Mouse (Mus musculus): Measurements from ENCODE around the gene C130032M10Rik.

Gene C130032M10Rik

GRCm38 (mm10) chr9:114548496-114548895 lies 33.0 kb downstream of the C130032M10Rik start:
- DNase-seq (ENCODE audit: low read depth, low spot score) = no peak

DNA sequence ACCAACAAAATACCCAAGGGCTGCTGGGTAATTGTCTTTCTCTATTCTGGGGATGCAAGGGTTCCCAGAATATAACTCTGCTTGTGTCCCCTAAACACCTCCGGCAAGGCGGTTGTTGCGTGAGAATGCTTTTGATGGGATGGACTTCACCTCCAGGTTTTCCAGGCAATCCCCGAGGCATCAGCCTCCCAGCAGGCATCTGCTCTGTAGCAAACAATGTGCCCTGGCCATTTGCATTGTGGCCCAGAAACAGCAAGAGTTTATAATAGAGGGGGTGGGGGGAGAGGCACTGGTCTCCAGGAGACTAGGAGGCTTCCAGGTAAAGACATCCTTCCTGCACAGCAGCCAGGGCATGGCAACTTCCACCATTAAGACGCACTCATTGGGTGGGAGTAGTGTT lies 33.6 kb downstream of the C130032M10Rik start:
- DNase-seq (ENCODE audit: low read depth, low spot score) = no peak

DNA sequence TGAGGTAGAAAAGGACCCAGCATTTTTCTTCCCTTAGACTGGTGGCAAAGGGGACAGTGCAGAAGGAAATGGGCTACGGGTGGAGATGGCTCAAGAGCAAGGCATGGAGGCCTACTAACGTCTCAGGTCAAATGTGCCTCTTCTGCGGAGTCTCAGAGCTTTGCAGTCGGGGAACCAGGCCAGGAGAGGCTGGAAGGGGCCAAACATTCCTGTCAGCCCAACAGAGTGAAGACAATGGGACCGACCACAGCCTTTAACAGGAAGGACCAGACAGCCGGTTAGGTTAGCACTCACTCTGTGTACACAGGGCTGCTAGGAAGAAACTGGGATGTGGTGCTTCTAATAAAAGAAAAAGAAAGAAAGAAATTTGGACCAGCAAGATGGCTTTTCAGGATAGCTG lies 34.5 kb downstream of the C130032M10Rik start:
- DNase-seq (ENCODE audit: low read depth, low spot score) = no peak

- DNase-seq (ENCODE audit: low read depth, low spot score) = no peak
Observed at GRCm38 (mm10) chr9:114553828-114554227, 38.3 kb downstream of the C130032M10Rik start.

GRCm38 (mm10) chr9:114554355-114554979 lies 39.0 kb downstream of the C130032M10Rik start:
- DNase-seq (ENCODE audit: low read depth, low spot score) = no peak

DNA sequence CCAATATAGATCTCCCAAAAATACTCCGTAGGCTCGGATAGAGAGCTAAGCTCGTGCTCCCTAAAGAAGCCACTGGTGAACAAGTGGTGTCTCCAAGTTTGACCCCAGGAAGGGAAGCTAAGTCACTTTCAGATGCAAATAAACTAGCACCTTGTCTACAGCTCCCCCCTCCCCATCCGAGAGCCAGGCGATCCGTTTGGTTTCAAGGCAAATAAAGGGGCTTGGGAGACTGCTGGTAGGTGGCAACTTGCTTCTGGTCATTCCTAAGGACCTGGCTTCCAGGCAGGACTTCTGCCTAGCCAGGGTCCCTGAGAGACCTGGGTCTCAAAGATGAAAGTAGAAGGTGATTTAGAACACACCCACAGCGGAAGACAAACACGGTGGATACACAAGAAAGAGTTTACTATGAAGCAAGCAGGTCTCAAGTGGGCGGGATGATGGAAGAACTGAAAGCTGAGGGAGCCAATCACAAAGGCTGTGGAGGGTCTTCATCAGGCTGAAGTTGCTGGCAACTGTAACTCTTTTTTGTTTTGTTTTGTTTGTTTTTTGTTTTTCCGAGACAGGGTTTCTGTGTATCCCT lies 40.9 kb downstream of the C130032M10Rik start:
- no peak for DNase-seq (ENCODE audit: low read depth, low spot score)

DNA sequence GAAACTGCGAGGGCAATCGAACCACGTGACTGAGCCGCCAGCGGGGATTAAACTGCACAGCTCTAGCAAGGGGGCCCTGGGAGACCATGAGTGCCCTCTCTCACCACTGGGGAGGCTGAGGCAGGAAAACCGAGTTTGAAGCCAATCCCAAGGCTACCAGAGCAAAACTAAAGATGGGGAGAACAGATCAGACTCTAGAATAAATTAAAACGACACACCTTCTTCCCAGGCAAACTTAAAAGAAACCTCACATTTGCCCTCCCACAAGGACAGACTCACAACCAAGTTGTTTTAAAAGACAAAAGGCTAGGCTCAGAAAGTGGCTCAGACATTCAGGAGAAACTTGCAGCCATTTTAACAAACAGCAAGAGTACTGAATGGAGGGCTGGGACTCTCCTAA lies 41.6 kb downstream of the C130032M10Rik start:
- no peak for DNase-seq (ENCODE audit: low read depth, low spot score)

GRCm38 (mm10) chr9:114560141-114560540 lies 44.6 kb downstream of the C130032M10Rik start:
- DNase-seq (ENCODE audit: low read depth, low spot score) = no peak

- DNase-seq (ENCODE audit: low read depth, low spot score) = no peak
Observed at GRCm38 (mm10) chr9:114560771-114561670, 45.5 kb downstream of the C130032M10Rik start.

GRCm38 (mm10) chr9:114561671-114561971 lies 46.1 kb downstream of the C130032M10Rik start:
- no peak for DNase-seq (ENCODE audit: low read depth, low spot score)

GRCm38 (mm10) chr9:114562031-114562918 lies 46.8 kb downstream of the C130032M10Rik start:
- DNase-seq (ENCODE audit: low read depth, low spot score) = peak; percentile 15

GRCm38 (mm10) chr9:114562919-114563751 lies 47.6 kb downstream of the C130032M10Rik start:
- peak; percentile 25 for DNase-seq (ENCODE audit: low read depth, low spot score)

GRCm38 (mm10) chr9:114563761-114564606 lies 48.5 kb downstream of the C130032M10Rik start, which contains the start of gene Trim71:
TSS of gene Trim71 (minus strand) at chr9:114564369.
- DNase-seq (ENCODE audit: low read depth, low spot score) = peak; percentile 24

- DNase-seq (ENCODE audit: low read depth, low spot score) = no peak
Observed at GRCm38 (mm10) chr9:114564667-114565066, 49.2 kb downstream of the C130032M10Rik start.
